Mouse (Mus musculus) cerebellum, adult 9-10 months (tissue): ENCODE measurements around the gene Olfr681.
"Not testable (repeated sequence)": the region's sequence is repeated elsewhere in the genome, so short reads cannot be mapped to it uniquely, and the experiment has no call there.

Source experiments
- DNase-seq: peaks from one replicate; pipeline ENCODE4 v3.0.0; 2022

Gene Olfr681

GRCm38 (mm10) chr7:105116536-105116935, at the start of gene Olfr681:
TSS of gene Olfr681 (plus strand) at chr7:105116836.
- DNase-seq: no peak

- no peak for DNase-seq
Observed at GRCm38 (mm10) chr7:105080905-105081304, 35.7 kb upstream of the Olfr681 start, which contains the start of gene Olfr679. TSS of gene Olfr679 (plus strand) at chr7:105081205.

- DNase-seq: not testable (repeated sequence)
Observed at GRCm38 (mm10) chr7:105092717-105093116, 23.9 kb upstream of the Olfr681 start, which contains the start of gene Olfr680-ps1. TSS of gene Olfr680-ps1 (minus strand) at chr7:105092817.

GRCm38 (mm10) chr7:105141275-105141674, 24.6 kb downstream of the Olfr681 start:
- no peak for DNase-seq

GRCm38 (mm10) chr7:105146912-105147311, 30.3 kb downstream of the Olfr681 start, which contains the start of gene Olfr683:
TSS of gene Olfr683 (minus strand) at chr7:105147012.
- no peak for DNase-seq

GRCm38 (mm10) chr7:105163553-105163952, 46.9 kb downstream of the Olfr681 start, which contains the start of gene Olfr684:
TSS of gene Olfr684 (minus strand) at chr7:105163653.
- no peak for DNase-seq

DNA sequence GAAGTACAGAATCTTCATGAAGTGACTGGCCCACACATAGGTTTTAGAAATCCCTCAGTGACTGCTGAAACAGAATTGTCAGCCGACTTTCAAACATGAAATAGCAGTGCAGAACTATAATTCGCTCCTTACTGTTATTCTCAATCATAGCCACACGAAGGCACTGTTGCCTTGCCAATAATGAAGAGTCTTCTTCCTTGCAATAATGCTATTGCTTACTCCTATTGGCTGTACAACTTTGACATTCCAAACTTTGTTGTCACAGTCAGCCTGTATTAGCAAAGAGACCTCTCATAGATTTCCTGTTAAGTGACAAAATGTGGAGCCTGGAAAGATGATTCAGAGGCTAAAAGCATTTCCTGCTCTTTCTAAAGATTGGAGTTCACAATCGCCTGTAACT, 54.1 kb downstream of the Olfr681 start:
- peak; percentile 0 for DNase-seq
